Mouse (Mus musculus) megakaryocyte-erythroid progenitor cell, adult 5-6 weeks (primary cell): ENCODE data around the gene Arhgef33. TPM values are rescaled to one million over a fixed set of nuclear protein-coding genes. Genes with fewer than 3 reads are reported as not detected.
A peak's percentile ranks its signal among the peaks of the same experiment; 100 is the strongest.
"Not testable (repeated sequence)": the region's sequence is repeated elsewhere in the genome, so short reads cannot be mapped to it uniquely, and the experiment has no call there.

Experiments
- ATAC-seq: replicated peaks from 2 replicates; pipeline ENCODE4 v1.8.0; 2016; ENCODE audit warnings: mild to moderate bottlenecking, inconsistent platforms; ENCODE audit not compliant: severe bottlenecking, poor library complexity, low FRiP score, low TSS enrichment
- total RNA-seq, 2 experiments: library from RNA; stranded (forward) in 1 of 2; stranded (reverse) in 1 of 2; fragments of 200-1000, 215-1000 nt in 1 of 2; fragments of >200 nt in 1 of 2; fragmentation: Nextera tagmentation in 1 of 2; gene quantifications; 2 replicates each; pipeline ENCODE4 v1.2.3; 2014 to 2017

Arhgef33 gene
- total RNA-seq, 2 experiments from 2014 or later = not detected

- ATAC-seq = no peak
Observed at GRCm38 (mm10) chr17:80326431-80326830, 19.2 kb downstream of the Arhgef33 start.

GRCm38 (mm10) chr17:80332386-80332785 lies 25.2 kb downstream of the Arhgef33 start:
- peak; percentile 67; the same call in 1 of the 2 replicates for ATAC-seq

- ATAC-seq = 0 out of 2 replicates have a peak, but pooled peaks have one; percentile 61
Observed at GRCm38 (mm10) chr17:80345277-80345676, 38.1 kb downstream of the Arhgef33 start.

GRCm38 (mm10) chr17:80346591-80347125 lies 39.5 kb downstream of the Arhgef33 start:
- no peak for ATAC-seq

DNA sequence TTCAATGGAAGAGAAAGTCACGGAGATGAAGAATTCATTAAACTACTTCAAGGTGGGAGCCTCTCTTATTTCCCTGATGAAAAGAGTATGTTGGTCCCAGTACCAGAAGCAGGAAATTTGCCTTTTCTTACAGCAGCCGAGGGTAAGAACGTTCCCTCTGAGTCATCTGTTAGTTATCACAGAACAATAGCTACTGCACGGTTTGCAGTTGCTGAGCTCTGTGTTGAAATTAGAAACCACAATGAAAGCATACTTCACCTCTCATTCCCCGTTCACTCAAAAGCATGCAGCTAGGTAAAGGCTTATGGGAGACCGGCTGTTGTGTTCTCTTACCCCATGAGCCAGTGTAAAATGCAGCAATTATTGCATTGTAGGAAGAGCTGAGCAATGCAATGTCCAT lies 40.0 kb downstream of the Arhgef33 start:
- ATAC-seq = no peak

DNA sequence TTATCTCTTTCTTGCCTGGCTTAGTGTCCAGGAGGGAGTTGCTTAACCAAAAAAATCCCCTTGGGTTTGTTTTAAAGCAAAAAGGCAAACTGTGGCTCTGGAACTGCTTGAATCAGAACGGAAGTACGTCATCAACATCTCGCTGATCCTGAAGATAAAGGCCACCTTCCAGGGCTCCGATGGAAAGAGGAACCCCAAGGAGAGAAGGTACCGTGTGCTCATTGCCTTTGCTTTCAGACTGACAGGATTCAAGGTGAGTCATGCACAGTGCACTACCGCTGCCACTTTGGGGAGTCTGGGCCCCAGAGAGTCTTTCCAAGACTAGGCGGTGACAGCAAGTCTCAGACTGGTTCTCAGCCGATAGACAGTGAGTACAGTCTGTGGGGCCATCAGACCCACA lies 53.0 kb downstream of the Arhgef33 start:
- ATAC-seq = no peak

- ATAC-seq = no peak
Observed at GRCm38 (mm10) chr17:80367276-80367675, 60.1 kb downstream of the Arhgef33 start.

- ATAC-seq = no peak
Observed at GRCm38 (mm10) chr17:80368606-80369005, 61.4 kb downstream of the Arhgef33 start.

- peak; percentile 91 for ATAC-seq
Observed at GRCm38 (mm10) chr17:80372989-80373725, 66.0 kb downstream of the Arhgef33 start, which contains the start of gene Gm10190. Gene Gm10190 (minus strand): TSS chr17:80373541.

GRCm38 (mm10) chr17:80373726-80374096 lies 66.5 kb downstream of the Arhgef33 start:
- 0 out of 2 replicates have a peak, but pooled peaks have one; percentile 7 for ATAC-seq

DNA sequence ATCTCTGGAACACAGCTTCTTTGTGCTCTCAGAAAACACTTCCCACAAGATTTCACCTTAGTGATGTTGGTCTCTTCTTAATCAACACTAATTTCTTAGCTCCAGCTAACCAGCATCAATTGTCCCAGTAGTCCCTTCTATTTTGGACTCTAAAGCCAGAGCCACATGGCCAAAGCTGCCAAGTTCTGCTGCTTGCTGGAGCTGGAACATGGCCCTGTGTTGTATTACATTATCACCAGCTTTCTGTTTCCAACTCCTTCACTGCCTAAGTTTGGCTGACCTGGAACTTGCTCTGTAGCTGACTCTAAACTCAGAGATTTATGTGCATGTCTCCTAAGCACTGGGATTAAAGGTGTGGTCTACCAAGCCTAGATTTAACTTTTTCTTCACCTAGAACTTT lies 71.2 kb downstream of the Arhgef33 start:
- not testable (repeated sequence) for ATAC-seq

GRCm38 (mm10) chr17:80385671-80386070 lies 78.5 kb downstream of the Arhgef33 start:
- no peak for ATAC-seq

- no peak for ATAC-seq
Observed at GRCm38 (mm10) chr17:80390024-80390423, 82.8 kb downstream of the Arhgef33 start.

DNA sequence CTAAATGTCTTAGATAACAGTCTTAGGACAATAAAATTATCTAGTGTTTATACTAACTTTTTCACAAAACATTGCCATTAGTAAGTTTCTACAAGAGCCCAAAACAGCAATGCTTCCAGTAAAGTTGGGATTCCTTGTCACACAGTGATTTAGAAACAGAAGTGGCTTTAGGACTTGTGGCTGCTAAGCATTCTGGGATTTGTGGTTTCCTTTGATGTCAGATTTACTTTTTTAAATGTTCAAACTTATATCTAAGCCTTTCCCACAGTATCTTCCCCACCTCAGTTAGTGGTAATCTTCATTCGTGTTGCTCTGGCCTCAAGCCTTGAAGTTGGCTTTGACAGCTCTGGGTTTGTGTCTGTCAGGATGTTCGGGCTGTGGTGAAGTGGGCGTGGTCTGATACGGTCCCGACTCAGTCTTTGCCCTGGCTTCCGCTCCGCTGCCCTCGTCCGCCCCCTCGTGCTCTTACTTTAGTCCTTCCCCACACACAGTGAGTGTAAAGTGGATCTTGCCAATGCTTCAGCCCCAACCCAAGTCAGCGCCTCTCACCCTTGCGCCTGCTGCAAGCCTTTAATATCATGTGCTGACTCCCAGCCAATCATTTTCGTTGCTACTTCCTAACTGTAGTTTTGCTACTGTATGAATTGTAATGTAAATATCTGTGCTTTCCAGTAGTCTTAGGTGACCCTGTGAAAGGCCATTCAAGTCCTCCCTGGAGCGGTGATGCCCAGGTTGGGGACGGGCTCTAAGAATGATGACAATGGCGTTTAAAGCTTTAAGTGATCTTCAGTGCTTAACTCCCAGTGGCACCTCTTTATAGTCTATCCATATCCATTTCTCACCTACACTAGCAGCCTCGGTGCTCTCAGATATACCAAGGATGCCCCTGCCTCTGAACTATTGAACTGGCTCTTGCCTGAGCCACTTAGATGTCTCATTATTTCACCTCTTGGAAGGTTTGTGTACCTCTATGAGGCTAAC lies 84.5 kb downstream of the Arhgef33 start:
- peak; percentile 97 for ATAC-seq

DNA sequence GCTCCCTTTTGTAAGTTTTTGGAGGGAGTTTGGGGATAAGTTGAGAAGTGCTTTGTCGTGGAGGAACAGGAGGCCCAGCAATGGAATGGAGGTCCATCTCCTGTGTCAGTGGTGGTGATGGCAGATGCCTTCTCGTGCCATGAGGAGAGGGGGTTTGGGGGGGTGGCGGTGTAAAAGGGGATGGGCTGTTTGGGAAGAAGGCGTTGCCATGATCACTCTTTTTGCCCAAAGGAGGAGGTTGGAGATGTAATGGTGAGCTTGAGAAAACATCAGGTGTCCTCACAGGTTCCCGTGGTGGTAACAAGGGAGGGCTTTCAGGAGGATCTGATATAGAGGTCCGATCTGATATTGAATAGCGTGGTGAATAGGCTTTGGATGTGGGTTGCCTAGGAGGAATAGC lies 91.0 kb downstream of the Arhgef33 start:
- no peak for ATAC-seq

- ATAC-seq = peak; percentile 68; the same call in 1 of the 2 replicates
Observed at GRCm38 (mm10) chr17:80411182-80411581, 104.0 kb downstream of the Arhgef33 start.

- ATAC-seq = peak; percentile 67
Observed at GRCm38 (mm10) chr17:80418572-80419210, 111.5 kb downstream of the Arhgef33 start.

DNA sequence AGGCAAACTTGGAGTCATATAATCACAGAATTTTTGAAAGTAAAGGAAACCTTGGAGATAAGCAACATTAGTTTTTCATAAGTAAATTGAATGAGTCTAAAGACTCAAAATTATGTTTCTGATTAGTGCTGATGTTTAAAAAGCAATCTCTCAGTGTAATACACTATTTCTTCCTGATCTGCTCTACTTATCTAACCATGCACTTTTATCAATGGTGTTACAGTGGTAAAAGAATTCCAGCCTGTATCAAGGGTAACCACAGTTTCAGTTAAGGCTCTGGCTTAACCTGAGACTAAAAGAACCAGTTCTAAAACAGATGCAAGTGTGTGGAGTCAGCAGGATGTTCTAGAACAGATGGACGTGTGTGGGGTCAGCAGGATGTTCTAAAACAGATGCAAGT lies 113.8 kb downstream of the Arhgef33 start:
- no peak for ATAC-seq

DNA sequence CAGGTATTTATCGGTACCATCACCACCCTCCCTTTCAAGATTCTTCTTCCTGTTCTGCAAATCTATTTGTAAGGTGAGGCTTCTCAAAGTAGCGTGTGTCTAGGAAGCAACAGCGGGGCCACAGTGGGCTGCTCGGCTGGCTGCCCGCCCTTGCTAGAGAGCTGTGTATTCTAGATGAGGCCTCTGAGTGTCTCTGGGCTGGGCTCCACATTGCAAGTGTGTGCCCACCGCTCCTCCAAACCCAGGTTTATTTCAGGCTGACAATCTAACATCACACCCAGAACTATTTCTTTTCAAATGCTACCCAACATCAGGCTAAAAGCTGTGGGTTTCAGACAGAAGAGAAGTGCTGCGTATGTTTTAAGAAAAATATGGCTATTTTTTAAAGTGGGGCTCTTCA lies 119.0 kb downstream of the Arhgef33 start:
- ATAC-seq = no peak
